Mouse (Mus musculus): Measurements from ENCODE around the gene Faim2. TPM values are rescaled to one million over a fixed set of nuclear protein-coding genes. Genes with fewer than 3 reads are reported as not detected.

The Faim2 gene
- polyA plus RNA-seq, 1 experiment from 2014 or later = 16.6 TPM

- 83% methylated on average over 15 of the region's 15 CpGs for WGBS
- H3K9ac ChIP-seq = no peak overlapping the region
- no peaks in the 10 kb centered on the region; the same call in 1 of the 2 replicates for H3K36me3 ChIP-seq
- no peak overlapping the region for H3K27ac ChIP-seq
- H3K4me3 ChIP-seq = no peak overlapping the region
- 0 out of 2 replicates have a peak, but pooled peaks cover 4% of the 10 kb centered on the region for H3K27me3 ChIP-seq
- no peaks in the 10 kb centered on the region for H3K9me3 ChIP-seq
- no peak overlapping the region for H3K4me2 ChIP-seq
- H3K4me1 ChIP-seq (replicated peaks) = peaks cover 21% of the 10 kb centered on the region
- ATAC-seq (ENCODE audit: low FRiP score) = no peak
Measured at GRCm38 (mm10) chr15:99505324-99506095, 22.5 kb downstream of the Faim2 start.

- H3K9me3 ChIP-seq = no peaks in the 10 kb centered on the region
- H3K27ac ChIP-seq = no peak overlapping the region
- no peak overlapping the region for H3K9ac ChIP-seq
- 0 out of 2 replicates have a peak, but pooled peaks cover 4% of the 10 kb centered on the region for H3K27me3 ChIP-seq
- no peak for ATAC-seq (ENCODE audit: low FRiP score)
- H3K36me3 ChIP-seq = no peaks in the 10 kb centered on the region
- H3K4me1 ChIP-seq (replicated peaks) = peaks cover 27% of the 10 kb centered on the region
- no peak overlapping the region for H3K4me3 ChIP-seq
- 78% methylated on average over 5 of the region's 5 CpGs for WGBS
- H3K4me2 ChIP-seq = no peak overlapping the region
Measured at GRCm38 (mm10) chr15:99503256-99503655, 24.7 kb downstream of the Faim2 start.

GRCm38 (mm10) chr15:99502311-99502831, 25.6 kb downstream of the Faim2 start:
- ATAC-seq (ENCODE audit: low FRiP score) = 0 out of 2 replicates have a peak, but pooled peaks have one; percentile 58
- Histone ChIP-seq H3K4me1 (replicated peaks) (peaks cover 35% of the 10 kb centered on the region), H3K36me3 (no peaks in the 10 kb centered on the region), H3K4me2 (0 out of 2 replicates have a peak overlapping the region, but pooled peaks have one; percentile 15), H3K9me3 (no peaks in the 10 kb centered on the region), H3K27ac (peak overlapping the region; percentile 85), H3K9ac (0 out of 2 replicates have a peak overlapping the region, but pooled peaks have one; percentile 24), H3K4me3 (no peak overlapping the region), H3K27me3 (0 out of 2 replicates have a peak, but pooled peaks cover 4% of the 10 kb centered on the region)
- WGBS = 25% methylated on average over 12 of the region's 12 CpGs

- peaks cover 37% of the 10 kb centered on the region for H3K4me1 ChIP-seq (replicated peaks)
- no peak overlapping the region for H3K4me3 ChIP-seq
- ATAC-seq (ENCODE audit: low FRiP score) = no peak
- peak overlapping the region; percentile 85 for H3K27ac ChIP-seq
- WGBS = 50% methylated on average over 20 of the region's 20 CpGs
- no peaks in the 10 kb centered on the region for H3K36me3 ChIP-seq
- H3K9me3 ChIP-seq = no peaks in the 10 kb centered on the region
- 0 out of 2 replicates have a peak overlapping the region, but pooled peaks have one; percentile 15 for H3K4me2 ChIP-seq
- H3K9ac ChIP-seq = peak overlapping the region; percentile 24; the same call in 1 of the 2 replicates
- H3K27me3 ChIP-seq = 0 out of 2 replicates have a peak, but pooled peaks cover 4% of the 10 kb centered on the region
Measured at GRCm38 (mm10) chr15:99501292-99502260, 26.4 kb downstream of the Faim2 start.

- ATAC-seq (ENCODE audit: low FRiP score) = no peak
- Histone ChIP-seq H3K9ac (no peak overlapping the region), H3K9me3 (no peaks in the 10 kb centered on the region), H3K27me3 (peaks cover 8% of the 10 kb centered on the region; the same call in 1 of the 2 replicates), H3K4me2 (no peak overlapping the region), H3K27ac (0 out of 2 replicates have a peak overlapping the region, but pooled peaks have one; percentile 85), H3K4me3 (no peak overlapping the region), H3K4me1 (replicated peaks) (peaks cover 37% of the 10 kb centered on the region), H3K36me3 (no peaks in the 10 kb centered on the region)
- 60% methylated on average over 5 of the region's 5 CpGs for WGBS
Measured at GRCm38 (mm10) chr15:99500320-99500719, 27.6 kb downstream of the Faim2 start.

GRCm38 (mm10) chr15:99499726-99500125, 28.2 kb downstream of the Faim2 start:
- peaks cover 10% of the 10 kb centered on the region for H3K27me3 ChIP-seq
- H3K4me2 ChIP-seq = no peak overlapping the region
- H3K27ac ChIP-seq = no peak overlapping the region
- no peak overlapping the region for H3K4me3 ChIP-seq
- no peaks in the 10 kb centered on the region for H3K9me3 ChIP-seq
- WGBS = 56% methylated on average over 6 of the region's 6 CpGs
- no peak overlapping the region for H3K9ac ChIP-seq
- H3K4me1 ChIP-seq (replicated peaks) = peaks cover 37% of the 10 kb centered on the region
- no peak for ATAC-seq (ENCODE audit: low FRiP score)
- H3K36me3 ChIP-seq = no peaks in the 10 kb centered on the region

GRCm38 (mm10) chr15:99498781-99499180, 29.2 kb downstream of the Faim2 start:
- H3K27ac ChIP-seq = no peak overlapping the region
- no peak overlapping the region for H3K9ac ChIP-seq
- ATAC-seq (ENCODE audit: low FRiP score) = no peak
- WGBS = 75% methylated on average over 4 of the region's 4 CpGs
- no peak overlapping the region for H3K4me2 ChIP-seq
- peaks cover 37% of the 10 kb centered on the region for H3K4me1 ChIP-seq (replicated peaks)
- H3K36me3 ChIP-seq = no peaks in the 10 kb centered on the region
- no peak overlapping the region for H3K4me3 ChIP-seq
- peaks cover 12% of the 10 kb centered on the region for H3K27me3 ChIP-seq
- no peaks in the 10 kb centered on the region for H3K9me3 ChIP-seq

- no peak overlapping the region for H3K27ac ChIP-seq
- no peak for ATAC-seq (ENCODE audit: low FRiP score)
- H3K9ac ChIP-seq = no peak overlapping the region
- no peaks in the 10 kb centered on the region for H3K9me3 ChIP-seq
- H3K4me1 ChIP-seq (replicated peaks) = peaks cover 37% of the 10 kb centered on the region
- no peaks in the 10 kb centered on the region for H3K36me3 ChIP-seq
- 89% methylated on average over 4 of the region's 4 CpGs for WGBS
- peaks cover 12% of the 10 kb centered on the region for H3K27me3 ChIP-seq
- H3K4me3 ChIP-seq = no peak overlapping the region
- H3K4me2 ChIP-seq = no peak overlapping the region
Measured at GRCm38 (mm10) chr15:99498356-99498755, 29.6 kb downstream of the Faim2 start.

- Histone ChIP-seq H3K9ac (no peak overlapping the region), H3K27me3 (peaks cover 14% of the 10 kb centered on the region), H3K4me1 (replicated peaks) (peaks cover 35% of the 10 kb centered on the region), H3K4me3 (no peak overlapping the region), H3K36me3 (no peaks in the 10 kb centered on the region), H3K4me2 (no peak overlapping the region), H3K9me3 (no peaks in the 10 kb centered on the region), H3K27ac (no peak overlapping the region; the same call in 1 of the 2 replicates)
- ATAC-seq (ENCODE audit: low FRiP score) = 0 out of 2 replicates have a peak, but pooled peaks have one; percentile 16
- 58% methylated on average over 12 of the region's 12 CpGs for WGBS
Measured at GRCm38 (mm10) chr15:99497527-99498242, 30.3 kb downstream of the Faim2 start.

GRCm38 (mm10) chr15:99497061-99497460, 30.9 kb downstream of the Faim2 start:
- Histone ChIP-seq H3K4me2 (no peak overlapping the region), H3K9ac (no peak overlapping the region), H3K4me3 (no peak overlapping the region), H3K36me3 (no peaks in the 10 kb centered on the region), H3K27me3 (peaks cover 14% of the 10 kb centered on the region), H3K27ac (no peak overlapping the region), H3K4me1 (replicated peaks) (peaks cover 29% of the 10 kb centered on the region), H3K9me3 (no peaks in the 10 kb centered on the region)
- peak; percentile 74 for ATAC-seq (ENCODE audit: low FRiP score)
- 12% methylated on average over 4 of the region's 4 CpGs for WGBS

GRCm38 (mm10) chr15:99484745-99485144, 43.2 kb downstream of the Faim2 start:
- WGBS = 69% methylated on average over 6 of the region's 6 CpGs
- ATAC-seq (ENCODE audit: low FRiP score) = no peak

More at GRCm38 (mm10) chr15:99484745-99485144, 43.2 kb downstream of the Faim2 start:
- no peak overlapping the region for H3K27ac ChIP-seq
- no peak overlapping the region for H3K4me2 ChIP-seq
- no peaks in the 10 kb centered on the region for H3K9me3 ChIP-seq
- H3K27me3 ChIP-seq = no peaks in the 10 kb centered on the region
- H3K4me3 ChIP-seq = no peak overlapping the region
- no peak overlapping the region for H3K9ac ChIP-seq
- H3K36me3 ChIP-seq = no peaks in the 10 kb centered on the region
- H3K4me1 ChIP-seq (replicated peaks) = no peaks in the 10 kb centered on the region

Measured in hindbrain, embryonic 13.5 days (tissue).